Comparison of ENCODE assay signal across 8 mouse cellular contexts in the genomic region with DNA sequence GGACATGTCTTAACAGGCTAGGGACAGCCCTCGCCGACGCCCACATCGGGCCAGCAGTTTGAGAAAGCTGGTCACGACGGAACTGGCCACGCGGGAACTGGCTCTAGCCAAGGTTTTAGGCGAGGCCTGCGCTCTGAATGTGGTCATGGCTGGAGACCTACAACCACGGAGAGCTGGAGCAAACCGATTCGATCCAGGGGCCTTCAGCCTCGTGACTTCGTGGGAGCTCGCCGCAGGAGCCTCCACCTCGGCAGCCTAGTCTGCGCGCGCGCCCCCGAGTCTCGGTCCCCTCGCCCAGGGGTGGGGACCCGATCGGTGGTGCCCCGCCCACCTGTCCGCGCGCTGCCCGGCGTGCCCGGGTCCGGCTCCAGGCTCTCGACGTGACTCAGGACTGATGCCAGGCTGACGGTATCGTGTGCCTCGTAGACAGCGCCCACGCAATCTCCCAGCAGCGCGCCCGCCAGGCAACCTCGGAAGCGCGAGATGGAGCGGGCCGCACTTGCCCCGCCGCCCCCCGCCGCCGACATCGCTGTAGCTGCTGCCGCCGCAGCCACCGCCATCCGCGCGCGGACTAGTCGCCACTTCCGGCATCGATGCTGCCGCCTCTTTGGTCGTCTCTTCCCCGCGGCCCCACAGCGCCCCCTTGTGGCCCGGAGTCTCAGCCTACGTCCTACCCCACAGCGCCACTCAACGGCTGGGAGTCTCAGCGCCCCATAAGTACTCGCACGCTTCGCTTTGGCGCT. TPM values are rescaled to one million over a fixed set of nuclear protein-coding genes. Genes with fewer than 3 reads are reported as not detected.
A peak's percentile ranks its signal among the peaks of the same experiment; 100 is the strongest.
DNase-seq lines count a peak whose midpoint lies in the region; ATAC-seq and TF ChIP-seq lines count a peak whose summit lies in the region.

A gene (minus strand): TSS at position 593 of the 743 bp plus-strand sequence.

- H3K9me3 ChIP-seq in embryonic facial prominence, embryonic 14.5 days (ENCODE audit: control insufficient read depth, low read length) = no peaks in the 10 kb centered on the region
- no peaks in the 10 kb centered on the region for H3K9me3 ChIP-seq in limb, embryonic 14.5 days (ENCODE audit: control insufficient read depth, low read length)
- H3K9me3 ChIP-seq in midbrain, postnatal 0 days (ENCODE audit: low read length) = no peaks in the 10 kb centered on the region

- peak within 1 kb of the TSS; percentile 75 for H3K4me3 ChIP-seq in embryonic facial prominence, embryonic 14.5 days (ENCODE audit: low read depth, low read length)
- peak within 1 kb of the TSS; percentile 84 for H3K4me3 ChIP-seq in limb, embryonic 14.5 days (replicated peaks; ENCODE audit: low read length)
- peak within 1 kb of the TSS; percentile 81 for H3K4me3 ChIP-seq in midbrain, postnatal 0 days (ENCODE audit: low read depth, low read length)

- peaks cover 26% of the 10 kb centered on the region for H3K4me1 ChIP-seq in embryonic facial prominence, embryonic 14.5 days (ENCODE audit: control insufficient read depth, insufficient read depth, low read length)
- peaks cover 29% of the 10 kb centered on the region for H3K4me1 ChIP-seq in limb, embryonic 14.5 days (ENCODE audit: control insufficient read depth, insufficient read depth, low read length)
- H3K4me1 ChIP-seq in midbrain, postnatal 0 days (ENCODE audit: insufficient read depth, low read length) = peaks cover 8% of the 10 kb centered on the region; the same call in 1 of the 2 replicates

- ATAC-seq in embryonic facial prominence, embryonic 14.5 days (ENCODE audit: low read depth) = peak; percentile 86
- peak; percentile 85 for ATAC-seq in limb, embryonic 14.5 days (ENCODE audit: low FRiP score, low read depth)
- ATAC-seq in midbrain, postnatal 0 days (ENCODE audit: low FRiP score) = peak; percentile 88

- H3K27me3 ChIP-seq in embryonic facial prominence, embryonic 14.5 days (replicated peaks; ENCODE audit: control insufficient read depth, insufficient read depth, low read length) = peaks cover 6% of the 10 kb centered on the region; the same call in 1 of the 2 replicates
- no peaks in the 10 kb centered on the region for H3K27me3 ChIP-seq in limb, embryonic 14.5 days (ENCODE audit: control insufficient read depth, insufficient read depth, low read length)
- no peaks in the 10 kb centered on the region for H3K27me3 ChIP-seq in midbrain, postnatal 0 days (ENCODE audit: insufficient read depth, low read length)

- peak within 1 kb of the TSS; percentile 81 for H3K27ac ChIP-seq in embryonic facial prominence, embryonic 14.5 days (replicated peaks; ENCODE audit: low read depth, low read length)
- H3K27ac ChIP-seq in limb, embryonic 14.5 days (replicated peaks; ENCODE audit: low read depth, low read length) = peak within 1 kb of the TSS; percentile 65
- H3K27ac ChIP-seq in midbrain, postnatal 0 days (ENCODE audit: low read depth, low read length) = peak within 1 kb of the TSS; percentile 88

- TF ChIP-seq CTCF in midbrain, postnatal 0 days (IDR thresholded peaks at IDR 0.05) = peak; percentile 100

- WGBS in embryonic facial prominence, embryonic 14.5 days = under 1% methylated on average over 51 of the region's 80 CpGs
- WGBS in limb, embryonic 14.5 days = under 1% methylated on average over 65 of the region's 80 CpGs
- under 1% methylated on average over 53 of the region's 80 CpGs for WGBS in midbrain, postnatal 0 days

- peak within 1 kb of the TSS; percentile 81 for H3K9ac ChIP-seq in embryonic facial prominence, embryonic 14.5 days (ENCODE audit: low read depth, low read length)
- peak within 1 kb of the TSS; percentile 78 for H3K9ac ChIP-seq in limb, embryonic 14.5 days (ENCODE audit: low read depth, low read length, severe bottlenecking)
- peak within 1 kb of the TSS; percentile 91 for H3K9ac ChIP-seq in midbrain, postnatal 0 days (replicated peaks; ENCODE audit: low read length, poor library complexity, severe bottlenecking)

- peak; percentile 50; the same call in 1 of the 2 replicates for TF ChIP-seq POLR2A in limb, embryonic 14.5 days (IDR thresholded peaks at IDR 0.05; ENCODE audit: borderline replicate concordance, extremely low read depth, insufficient read depth, insufficient read length)

- H3K4me2 ChIP-seq in embryonic facial prominence, embryonic 14.5 days (ENCODE audit: low read depth, low read length) = peak within 1 kb of the TSS; percentile 63
- H3K4me2 ChIP-seq in limb, embryonic 14.5 days (replicated peaks; ENCODE audit: low read depth, low read length, severe bottlenecking) = peak within 1 kb of the TSS; percentile 84
- peak within 1 kb of the TSS; percentile 83 for H3K4me2 ChIP-seq in midbrain, postnatal 0 days (ENCODE audit: low read depth, low read length, poor library complexity, severe bottlenecking)

- peak; percentile 95 for DNase-seq in 3T3-L1 (ENCODE audit: low read depth, low spot score)
- peak; percentile 99 to 100 for DNase-seq in adrenal gland, postnatal 4 days (ENCODE audit: low spot score in 2 of 2)
- DNase-seq in embryonic facial prominence, embryonic 14.5 days (ENCODE audit: low spot score) = peak; percentile 97
- peak; percentile 97 for DNase-seq in heart, adult 8-10 months (ENCODE audit: low spot score)
- DNase-seq in kidney, adult 9 months = peak; percentile 97
- peak; percentile 94 for DNase-seq in limb, embryonic 14.5 days (ENCODE audit: low spot score)
- DNase-seq in midbrain, postnatal 0 days (ENCODE audit: low spot score) = peak; percentile 97
- DNase-seq in spleen, postnatal 14 days (ENCODE audit: low spot score in 2 of 2) = peak; percentile 97 to 100

- peaks cover 24% of the 10 kb centered on the region for H3K36me3 ChIP-seq in embryonic facial prominence, embryonic 14.5 days (ENCODE audit: control insufficient read depth, insufficient read depth, low read length)
- H3K36me3 ChIP-seq in limb, embryonic 14.5 days (ENCODE audit: control insufficient read depth, insufficient read depth, low read length) = peaks cover 23% of the 10 kb centered on the region
- H3K36me3 ChIP-seq in midbrain, postnatal 0 days (ENCODE audit: insufficient read depth, low read length) = peaks cover 24% of the 10 kb centered on the region

RNA-seq across cellular contexts. Expression of the gene that starts here (rescaled TPM):
- 10 to 100 TPM; 41.3 to 42.0 TPM for total RNA-seq in adrenal gland, postnatal 4 days (2021)
- 49.7 and 60.1 TPM in 2 replicates for polyA plus RNA-seq in embryonic facial prominence, embryonic 14.5 days (2014; fragmentation: Nextera tagmentation; extraction: Ambion mirVana)
- total RNA-seq in heart, adult 8-10 months (2022) = 10 to 100 TPM; 12.7 to 14.4 (median 13.5) TPM
- polyA plus RNA-seq in limb, embryonic 14.5 days (2012; rRNA removed) = 66.3 and 77.4 TPM in 2 replicates
- polyA plus RNA-seq in limb, embryonic 14.5 days (2014; fragmentation: Nextera tagmentation; extraction: Ambion mirVana) = 59.9 and 69.1 TPM in 2 replicates
- total RNA-seq in midbrain, postnatal 0 days (2014; rRNA removed) = 61.9 and 73.5 TPM in 2 replicates
- polyA plus RNA-seq in midbrain, postnatal 0 days (2015; fragmentation: Nextera tagmentation; extraction: Ambion mirVana) = 80.6 and 84.1 TPM in 2 replicates

Comparison
In these comparisons a context has a peak if more than half of its experiments do, and no peak if none do; other contexts are left out.
1. Peak in every context shown above with its lines: DNase-seq, ATAC-seq, H3K4me3 ChIP-seq and H3K27ac ChIP-seq.